Mouse (Mus musculus) testis, adult 10 weeks (tissue): Measurements from ENCODE around the gene 2700081O15Rik. TPM values are rescaled to one million over a fixed set of nuclear protein-coding genes. Genes with fewer than 3 reads are reported as not detected.

Source experiments
- polyA plus RNA-seq: library from polyadenylated mRNA; stranded (reverse); fragments of 350-450 nt; fragmentation: Illumina TruSeq; extraction: RNeasy Lipid Tissue Mini Kit (QIAGEN cat#74804); gene quantifications from one replicate; pipeline ENCODE4 v1.2.3, GENCODE M21; 2014; ENCODE audit warnings: low read depth, low replicate concordance

Gene 2700081O15Rik
- polyA plus RNA-seq = 0.95 TPM

DNA sequence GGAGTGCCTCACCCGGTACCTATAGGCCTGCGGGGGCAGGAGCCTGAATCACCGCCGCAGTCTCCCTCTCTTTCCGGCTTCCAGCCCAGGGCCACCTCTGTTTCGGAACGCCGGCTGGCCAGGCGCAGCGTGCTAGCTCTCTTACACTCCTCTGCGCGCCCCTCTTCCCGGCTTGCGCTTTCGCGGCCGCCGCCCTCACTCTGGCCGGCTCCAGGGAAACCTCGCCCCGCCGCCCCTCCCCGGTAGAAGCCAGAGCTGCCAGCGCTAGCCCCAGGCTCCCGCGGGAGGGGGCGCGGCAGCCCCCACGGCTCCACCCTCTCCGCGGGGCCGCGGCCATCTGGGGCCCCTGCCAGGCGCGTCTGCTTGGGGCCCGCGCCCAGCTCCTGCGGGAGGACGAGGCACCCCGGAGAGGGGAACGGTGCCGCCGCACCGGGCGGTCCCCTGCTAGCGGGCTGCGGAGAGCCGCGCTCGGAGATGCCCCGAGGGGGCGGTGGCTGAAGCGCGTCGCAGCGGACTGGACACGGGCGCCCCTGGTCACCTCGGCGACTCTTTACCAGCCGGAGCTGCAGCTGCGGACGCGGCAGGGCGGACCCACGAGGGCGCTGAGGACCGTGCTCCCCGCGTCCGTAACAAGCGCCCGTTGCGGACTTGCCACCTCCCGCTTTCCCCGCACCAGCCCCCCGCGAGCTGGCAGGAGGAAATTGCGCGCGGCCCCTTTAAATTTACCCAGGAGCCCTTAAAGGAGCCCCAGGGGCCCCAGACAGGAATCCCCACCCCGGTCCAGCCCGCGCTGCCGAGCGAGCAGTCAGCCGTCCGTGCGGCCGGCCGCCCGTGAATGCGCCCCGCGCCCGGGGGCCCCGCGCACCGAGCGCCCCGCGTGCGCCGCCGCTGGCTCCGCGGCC is at the start of gene 2700081O15Rik:
2700081O15Rik (plus strand) TSS at position 792 of the 902 bp plus-strand sequence.

DNA sequence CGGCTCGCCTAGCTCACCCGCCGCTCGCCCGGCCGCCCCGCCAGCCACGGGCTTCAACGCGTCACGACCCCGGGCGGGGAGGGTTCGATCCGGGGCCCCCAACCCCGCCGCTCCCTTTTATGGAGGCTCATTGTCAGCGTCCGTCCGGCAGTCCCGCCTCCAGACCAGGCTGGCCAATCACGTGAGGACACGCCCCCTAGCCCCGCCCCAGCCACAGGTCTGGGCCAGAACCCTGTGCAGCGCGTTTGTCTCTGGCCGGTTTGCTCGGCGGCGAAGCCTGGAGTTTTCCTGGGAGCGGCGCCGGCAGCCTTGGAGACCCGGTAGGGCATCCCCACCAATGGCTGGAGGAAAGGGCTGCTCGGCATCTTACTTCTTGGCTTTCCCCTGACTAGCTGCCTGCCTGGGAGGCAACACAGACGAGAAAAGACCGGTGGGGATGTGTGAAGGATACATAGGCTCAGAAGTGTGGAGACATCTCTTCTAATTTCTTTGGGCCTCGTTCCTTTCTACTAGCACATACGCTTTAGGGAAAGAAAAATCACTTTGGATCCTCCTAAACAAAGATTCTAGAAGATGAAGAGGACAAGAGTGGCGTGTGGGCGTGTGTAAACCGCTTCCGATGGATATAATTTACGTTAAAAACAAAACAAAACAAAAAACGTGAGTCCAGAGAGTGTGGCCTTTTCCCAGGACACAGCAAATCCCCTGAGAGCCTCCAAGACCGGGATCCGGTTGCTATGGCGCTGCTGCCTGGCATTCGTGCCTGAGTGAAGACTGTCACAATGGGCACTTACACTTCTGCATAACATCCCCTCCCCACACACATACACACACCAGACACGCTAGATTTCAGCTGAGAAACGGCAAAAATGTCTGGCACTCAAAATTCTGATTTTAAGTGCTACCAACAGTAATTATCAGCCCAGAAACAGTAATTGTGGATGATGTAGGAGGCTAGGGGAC is 34.2 kb upstream of the 2700081O15Rik start, which contains the start of gene Spindoc:
Spindoc (minus strand) TSS at position 92 of the 963 bp plus-strand sequence.

Other genes with a start within 250 kb of the 2700081O15Rik start
- 22.5 TPM for gene Otub1, start 211.3 kb upstream of the 2700081O15Rik start, polyA plus RNA-seq
- gene Cox8a, start 200.0 kb upstream of the 2700081O15Rik start, polyA plus RNA-seq = 12.7 TPM
- gene Naa40, start 176.4 kb upstream of the 2700081O15Rik start, polyA plus RNA-seq = 25.5 TPM
- gene Rcor2, start 150.3 kb upstream of the 2700081O15Rik start, polyA plus RNA-seq = 0.29 TPM
- gene Mark2, start 75.8 kb upstream of the 2700081O15Rik start, polyA plus RNA-seq = 46.7 TPM
- gene Spindoc, start 34.6 kb upstream of the 2700081O15Rik start, polyA plus RNA-seq = 3.2 TPM
- 277 TPM for gene Rtn3, start 65.7 kb downstream of the 2700081O15Rik start, polyA plus RNA-seq
- 415 TPM for gene Atl3, start 76.4 kb downstream of the 2700081O15Rik start, polyA plus RNA-seq
- gene Pla2g16, start 139.8 kb downstream of the 2700081O15Rik start, polyA plus RNA-seq = 1.7 TPM
- gene Lgals12, start 189.6 kb downstream of the 2700081O15Rik start, polyA plus RNA-seq = 0.31 TPM
- 437 TPM for gene Hrasls5, start 194.9 kb downstream of the 2700081O15Rik start, polyA plus RNA-seq